Mouse (Mus musculus) lung, adult 2 months (tissue): ENCODE data around the gene Ccdc13.

Experiments used
- CTCF ChIP-seq: fragments of 200-500 bp; IDR thresholded peaks from 2 replicates; pipeline ENCODE4 v1.5.1; 2011; ENCODE audit warnings: mild to moderate bottlenecking, low read length, control low read depth; ENCODE audit not compliant: insufficient read depth
- POLR2A ChIP-seq: fragments of 200-500 bp; IDR thresholded peaks from 2 replicates; pipeline ENCODE4 v1.6.1; 2011; ENCODE audit warnings: low read depth, mild to moderate bottlenecking, control low read depth, low read length, borderline replicate concordance; ENCODE audit errors: extremely low read depth

DNA sequence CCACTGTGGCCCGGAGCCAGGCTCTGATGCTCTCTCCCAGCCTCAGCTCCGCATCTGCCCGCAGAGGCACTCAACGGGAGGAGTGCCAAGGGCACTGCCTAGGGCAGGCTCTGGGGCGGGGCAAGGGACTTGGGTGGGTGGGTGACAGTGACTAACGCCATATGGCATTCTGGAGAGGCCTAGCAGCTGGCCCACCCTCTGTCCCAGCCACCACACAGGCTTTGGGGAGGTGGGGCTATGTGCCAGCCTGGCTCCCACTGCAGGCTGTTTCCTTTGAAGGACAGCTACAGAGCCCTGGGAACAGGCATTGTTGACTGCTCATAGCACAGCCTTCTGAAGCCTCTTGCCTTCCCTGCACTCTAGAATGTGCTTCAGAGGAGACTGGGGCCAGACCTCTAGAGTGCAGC, 16.7 kb downstream of the Ccdc13 start:
- TF ChIP-seq CTCF: no peak
- no peak for TF ChIP-seq POLR2A
